Mouse (Mus musculus) spleen, postnatal 36 days (tissue): Measurements from ENCODE around the gene Pcsk4.

Experiments used
- DNase-seq, 2 experiments: peaks; one replicate each; pipeline ENCODE4 v3.0.0; 2022; ENCODE audit warnings: low spot score in 2 of 2, mixed read lengths in 1 of 2

Pcsk4 gene

DNA sequence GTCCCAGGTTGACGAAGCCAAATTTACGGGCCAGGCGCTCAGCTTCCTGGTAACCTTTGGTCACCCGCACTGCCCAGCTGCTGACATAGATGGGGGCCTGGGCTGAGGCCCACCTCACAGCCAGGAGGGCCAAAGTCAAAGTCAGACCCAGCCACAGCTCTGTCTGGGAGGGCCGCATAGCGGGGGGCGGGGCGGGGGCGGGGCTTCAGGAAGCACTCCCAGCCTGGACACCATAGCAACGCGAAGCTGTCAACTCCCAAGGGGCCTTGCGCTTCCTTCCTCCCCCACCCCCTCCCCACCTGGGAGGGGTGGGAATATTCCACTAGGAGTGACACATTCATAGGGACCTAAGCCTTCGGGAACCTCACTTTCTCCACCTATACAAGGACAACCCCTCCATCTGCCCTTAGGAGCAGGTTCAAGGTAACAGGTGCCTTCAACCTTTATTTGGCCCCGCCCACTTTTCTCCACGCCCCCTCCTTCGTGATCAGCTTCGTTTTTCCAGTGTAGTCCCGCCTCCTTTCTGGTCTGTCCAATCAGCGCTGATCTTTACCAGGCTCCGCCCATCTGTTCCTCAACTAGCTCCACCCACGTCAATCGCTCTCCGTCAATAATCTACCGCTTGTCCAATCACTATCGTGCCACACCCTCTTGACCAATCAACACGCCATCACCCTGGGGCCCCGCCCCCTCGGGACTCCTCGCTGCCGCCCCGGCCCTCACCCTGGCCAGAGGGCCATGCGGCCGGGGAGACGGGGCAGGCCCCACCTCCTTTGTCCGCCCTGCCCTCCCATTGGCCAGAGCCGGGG, at the start of gene Pcsk4, which contains the start of gene Reep6:
TSS of gene Pcsk4 (minus strand) at position 226 of the 809 bp plus-strand sequence.
TSS of gene Reep6 (plus strand) at position 681 of the 809 bp plus-strand sequence.
- peak; percentile 95 to 97 for DNase-seq

DNA sequence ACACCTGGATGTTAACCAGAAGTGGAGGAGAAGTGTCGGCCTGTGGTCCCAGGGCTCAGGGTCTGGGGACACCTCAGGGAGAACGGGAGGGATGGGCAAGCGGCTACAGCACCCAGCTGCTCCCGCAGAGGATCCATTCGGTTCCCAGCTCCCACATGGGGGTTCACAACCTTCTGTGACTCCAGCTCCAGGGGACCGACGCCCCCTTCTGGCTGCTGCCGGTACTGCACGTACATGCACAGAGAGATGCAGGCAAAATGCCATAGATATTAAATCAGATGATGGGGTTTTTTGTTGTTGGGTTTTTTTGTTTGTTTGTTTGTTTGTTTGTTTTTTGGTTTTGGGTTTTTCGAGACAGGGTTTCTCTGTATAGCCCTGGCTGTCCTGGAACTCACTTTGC, 48.4 kb upstream of the Pcsk4 start:
- DNase-seq: no peak

DNA sequence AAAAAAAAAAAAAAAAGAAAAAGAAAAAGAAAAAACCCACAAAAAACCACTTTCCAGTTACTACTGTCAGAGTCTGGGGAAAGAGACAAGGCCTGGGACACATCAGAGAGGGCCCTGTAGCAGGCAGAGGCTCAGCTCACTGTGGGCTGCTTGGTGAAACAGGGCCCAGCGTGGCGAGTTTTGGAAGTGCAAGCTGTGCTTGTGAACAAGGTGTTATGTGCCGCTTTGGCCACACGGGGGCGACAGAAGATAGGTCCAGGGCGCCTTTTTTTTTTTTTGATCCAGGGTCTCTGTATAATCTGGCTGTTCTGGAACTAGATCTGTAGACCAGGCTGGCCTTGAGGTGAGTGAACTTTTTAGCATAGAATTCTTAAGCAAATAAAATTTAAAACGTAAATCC, 46.9 kb upstream of the Pcsk4 start:
- peak; percentile 84 to 89 for DNase-seq

DNA sequence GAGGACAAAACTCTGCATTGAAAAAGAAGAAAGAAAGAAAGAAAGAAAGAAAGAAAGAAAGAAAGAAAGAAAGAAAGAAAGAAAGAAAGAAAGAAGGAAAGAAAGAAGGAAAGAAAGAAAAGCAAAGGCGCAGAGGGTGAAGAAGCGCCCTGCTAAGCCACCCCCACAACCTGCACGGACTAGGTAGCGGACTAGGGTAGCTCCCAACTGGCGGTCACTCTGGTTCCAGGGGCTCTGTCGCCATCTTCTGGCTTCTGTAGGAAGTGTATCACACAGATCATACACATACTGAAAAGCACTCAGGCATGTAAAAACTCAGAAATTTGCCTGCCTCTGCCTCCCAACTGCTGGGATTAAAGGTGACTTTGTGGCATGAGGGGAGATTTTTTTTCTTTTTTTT, 44.8 kb upstream of the Pcsk4 start:
- DNase-seq: peak; percentile 75 to 80

DNA sequence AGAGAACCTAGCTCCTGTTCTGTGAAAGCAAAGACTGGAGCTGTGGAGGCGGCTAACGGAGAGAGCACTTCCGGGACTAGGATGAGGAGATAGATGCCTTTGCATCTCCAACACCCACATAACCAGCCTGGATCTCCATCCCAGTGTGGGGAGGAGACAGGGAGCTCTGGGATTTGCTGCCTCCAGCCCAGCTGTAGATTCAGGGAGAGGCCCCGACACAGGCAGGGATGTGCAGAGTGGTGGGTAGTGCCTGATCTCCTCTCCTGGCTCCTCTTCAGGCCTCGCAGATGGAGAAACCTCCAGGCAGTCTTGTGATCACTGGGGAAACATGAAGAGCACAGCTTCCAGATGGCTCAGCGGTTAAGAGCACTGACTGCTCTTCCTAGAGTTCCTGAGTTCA, 43.4 kb upstream of the Pcsk4 start:
- DNase-seq: no peak

DNA sequence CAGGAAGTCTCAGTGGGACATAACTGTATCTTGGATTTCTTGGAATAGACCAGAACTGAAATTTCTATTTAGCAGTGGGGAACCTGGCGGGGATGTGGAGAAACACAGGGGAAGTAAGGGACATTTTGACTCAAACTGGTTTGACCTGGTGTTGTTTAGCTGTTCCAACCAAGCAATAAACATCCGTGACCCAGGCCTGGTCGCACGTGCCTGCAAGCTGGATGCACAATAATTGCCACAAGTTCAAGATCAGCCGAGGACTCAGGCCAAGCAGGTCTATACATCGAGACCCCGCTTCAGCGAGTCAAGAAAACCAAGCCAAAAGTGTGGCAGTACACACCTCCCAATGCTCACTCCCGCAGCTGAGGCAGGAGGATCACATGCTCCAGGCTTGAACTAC, 42.7 kb upstream of the Pcsk4 start:
- DNase-seq: no peak

DNA sequence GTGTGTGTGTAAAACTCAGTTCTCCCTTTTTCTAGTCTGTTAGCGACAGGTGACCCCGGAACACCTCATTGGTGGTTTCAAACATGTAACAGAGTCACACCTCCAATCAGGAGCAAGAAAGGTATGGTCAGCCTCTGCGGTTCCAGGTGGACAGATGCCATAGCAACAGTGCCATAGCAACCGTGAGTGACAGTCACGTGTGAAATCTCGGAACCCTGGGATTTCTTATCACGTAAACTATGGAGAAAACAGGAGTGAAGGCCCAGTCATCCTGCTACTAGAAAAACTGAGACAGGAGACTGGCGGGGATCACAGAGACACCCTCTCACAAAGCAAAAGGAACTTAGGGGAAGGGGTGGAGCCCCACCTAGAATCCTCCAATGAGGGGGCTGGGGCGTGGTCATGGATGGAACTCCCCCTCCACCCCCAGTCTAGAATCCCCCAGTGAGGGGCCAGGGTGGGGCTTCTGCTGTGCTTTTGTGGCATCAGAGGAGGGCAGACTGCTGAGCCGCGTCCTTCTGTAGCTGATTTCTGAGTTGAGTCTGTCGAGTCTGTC, 42.2 kb upstream of the Pcsk4 start:
- DNase-seq: peak; percentile 76 to 86

DNA sequence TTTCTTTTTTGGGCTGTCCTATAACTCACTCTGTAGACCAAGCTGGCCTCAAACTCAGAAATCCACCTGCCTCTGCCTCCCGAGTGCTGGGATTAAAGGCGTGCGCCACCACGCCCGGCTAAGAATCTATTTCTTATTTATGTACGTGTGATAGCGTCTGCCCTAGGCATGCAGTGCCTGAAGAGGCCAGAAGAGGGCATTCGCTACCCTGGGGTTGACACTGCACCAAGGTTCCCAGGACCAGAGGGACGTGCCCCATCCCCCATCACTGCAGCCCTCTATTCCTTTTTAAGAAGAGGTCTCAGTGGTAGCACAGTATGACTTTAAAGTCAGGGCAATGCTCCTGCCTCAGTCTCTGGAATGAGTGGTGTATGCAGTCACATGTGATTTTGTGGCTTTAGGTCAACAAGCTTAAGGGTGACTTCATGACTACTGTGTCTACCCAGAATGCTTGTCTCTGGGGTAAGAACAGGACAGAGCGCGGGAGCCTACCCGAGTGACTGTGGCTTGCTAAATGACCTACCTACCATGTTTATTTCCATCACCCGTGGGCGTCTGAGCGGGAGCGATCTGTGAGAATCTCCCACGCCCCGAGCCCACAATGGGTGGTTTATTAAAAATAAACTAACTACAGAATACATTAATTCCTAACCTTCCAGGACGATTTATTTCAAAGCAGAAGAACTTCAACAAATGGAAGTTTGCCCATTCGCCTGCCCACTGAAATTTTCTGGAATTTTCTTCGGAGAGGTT, 40.9 kb upstream of the Pcsk4 start:
- peak in 1 of 2 experiments; percentile 31 for DNase-seq

DNA sequence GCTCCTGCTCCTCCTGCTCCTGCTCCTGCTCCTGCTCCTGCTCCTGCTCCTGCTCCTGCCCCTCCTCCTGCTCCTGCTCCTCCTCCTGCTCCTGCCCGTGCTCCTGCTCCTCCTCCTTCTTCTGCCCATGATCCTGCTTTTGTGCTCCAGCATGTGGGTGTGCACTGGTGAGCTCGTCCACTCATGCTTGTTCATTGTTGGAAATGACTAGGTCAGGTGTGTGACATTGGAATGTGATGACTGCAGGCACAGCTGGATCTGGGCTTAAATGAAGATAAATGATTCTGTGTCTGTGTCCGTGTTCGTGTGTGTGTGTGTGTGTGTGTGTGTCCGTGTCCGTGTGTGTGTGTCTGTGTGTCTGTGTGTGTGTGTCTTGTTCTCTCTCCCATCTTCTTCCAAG, 39.1 kb upstream of the Pcsk4 start:
- DNase-seq: no peak

DNA sequence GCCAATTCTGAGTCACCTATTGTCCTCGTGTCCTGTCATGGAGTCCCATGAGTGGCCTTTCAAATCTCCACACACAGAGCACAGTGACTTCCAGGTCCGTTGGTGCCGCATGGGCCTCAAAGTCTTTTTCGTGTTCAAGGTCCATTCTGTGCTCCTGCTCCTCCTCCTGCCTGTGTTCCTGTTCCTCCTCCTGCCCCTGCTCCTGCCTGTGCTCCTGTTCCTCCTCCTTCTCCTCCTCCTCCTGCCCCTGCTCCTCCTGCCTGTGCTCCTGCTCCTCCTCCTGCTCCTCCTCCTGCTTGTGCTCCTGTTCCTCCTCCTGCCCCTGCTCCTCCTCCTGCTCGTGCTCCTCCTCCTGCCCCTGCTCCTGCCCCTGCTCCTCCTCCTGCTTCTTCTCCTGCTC, 38.7 kb upstream of the Pcsk4 start:
- DNase-seq: no peak

DNA sequence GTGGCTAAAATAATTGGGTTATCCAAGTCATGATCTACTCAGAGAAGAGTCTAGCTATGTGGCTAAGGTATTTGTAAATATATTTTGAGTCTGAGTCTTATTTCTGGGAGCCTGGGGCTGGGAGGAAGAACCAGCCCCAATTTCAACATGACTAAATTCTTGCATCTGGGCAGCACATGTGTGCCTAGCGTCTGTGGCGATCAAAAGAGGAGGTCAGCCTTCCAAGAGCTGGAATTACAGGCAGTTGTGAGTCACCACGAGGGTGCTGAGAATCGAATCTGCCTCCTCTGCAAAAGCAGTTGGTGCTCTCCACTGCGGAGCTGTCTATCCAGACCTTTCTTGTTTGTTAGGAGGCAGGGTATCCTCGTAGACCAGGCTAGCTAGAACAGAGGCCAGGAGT, 36.4 kb upstream of the Pcsk4 start:
- no peak for DNase-seq

DNA sequence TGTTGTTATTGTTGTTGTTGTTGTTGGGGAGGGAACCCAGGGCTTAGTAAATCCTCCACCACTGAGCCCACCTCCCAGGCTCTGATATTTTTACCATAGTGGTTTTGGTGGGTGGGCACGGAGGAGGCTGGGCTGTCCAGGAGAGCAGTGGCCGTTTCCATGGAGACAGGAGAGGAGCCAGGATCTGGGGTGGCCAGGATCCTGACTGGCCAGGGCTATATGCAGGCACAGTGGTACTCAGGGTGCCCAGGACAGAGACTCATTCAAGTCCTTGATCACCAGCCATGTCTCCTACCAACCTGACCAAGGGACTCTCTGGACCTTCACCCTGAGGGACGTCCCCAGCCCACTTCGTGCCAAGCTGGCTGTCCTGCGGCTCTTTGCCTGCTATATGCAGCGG, 34.4 kb upstream of the Pcsk4 start:
- DNase-seq: no peak

DNA sequence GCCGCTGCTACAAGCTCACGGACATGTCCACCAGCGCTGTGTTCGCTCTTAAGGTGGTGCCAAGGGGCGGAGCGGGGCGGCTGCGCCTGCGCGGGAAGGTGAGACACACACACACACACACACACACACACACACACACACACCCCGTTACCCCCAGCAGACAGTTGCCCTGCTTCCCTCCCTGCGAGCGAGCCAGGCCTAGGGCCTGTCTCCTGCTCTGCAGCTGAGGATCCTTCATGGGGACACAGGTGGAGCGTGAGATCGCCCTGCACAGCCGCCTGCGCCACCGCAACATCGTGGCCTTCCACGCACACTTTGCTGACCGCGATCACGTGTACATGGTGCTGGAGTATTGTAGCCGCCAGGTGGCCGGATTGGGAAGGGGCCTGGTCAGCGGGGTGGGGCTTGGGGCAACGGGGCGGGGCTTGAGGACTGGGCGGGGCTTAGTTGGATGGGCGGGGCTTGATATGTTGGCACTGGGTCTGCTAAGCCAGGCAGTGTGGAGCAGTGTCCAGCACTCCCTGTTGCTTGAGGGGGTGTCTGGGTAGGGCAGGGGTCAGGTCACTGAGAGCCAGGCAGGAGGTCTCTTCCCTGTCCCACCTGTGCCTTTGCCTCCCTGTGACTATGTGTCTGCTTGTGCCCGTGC, 28.8 kb upstream of the Pcsk4 start:
- no peak for DNase-seq

DNA sequence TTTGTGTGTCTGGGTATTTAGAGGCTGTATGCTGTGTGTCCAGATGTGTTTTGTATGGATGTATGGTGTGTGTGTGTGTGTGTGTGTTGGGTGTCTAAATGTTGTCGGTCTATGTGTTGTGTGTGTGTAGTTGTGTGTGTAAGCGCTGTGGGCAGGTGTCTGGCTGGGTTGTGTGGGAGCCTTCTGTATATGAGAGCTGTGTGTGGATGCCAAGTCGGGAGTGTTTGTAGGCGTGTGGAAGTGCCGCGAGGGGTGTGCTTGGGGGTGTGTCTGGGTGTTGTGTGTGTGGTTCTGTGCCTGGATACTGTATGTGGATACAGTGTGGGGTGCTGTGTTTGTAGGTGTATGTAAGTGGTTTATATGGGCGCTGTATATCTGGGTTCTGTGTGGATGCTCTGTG, 28.0 kb upstream of the Pcsk4 start:
- DNase-seq: no peak

DNA sequence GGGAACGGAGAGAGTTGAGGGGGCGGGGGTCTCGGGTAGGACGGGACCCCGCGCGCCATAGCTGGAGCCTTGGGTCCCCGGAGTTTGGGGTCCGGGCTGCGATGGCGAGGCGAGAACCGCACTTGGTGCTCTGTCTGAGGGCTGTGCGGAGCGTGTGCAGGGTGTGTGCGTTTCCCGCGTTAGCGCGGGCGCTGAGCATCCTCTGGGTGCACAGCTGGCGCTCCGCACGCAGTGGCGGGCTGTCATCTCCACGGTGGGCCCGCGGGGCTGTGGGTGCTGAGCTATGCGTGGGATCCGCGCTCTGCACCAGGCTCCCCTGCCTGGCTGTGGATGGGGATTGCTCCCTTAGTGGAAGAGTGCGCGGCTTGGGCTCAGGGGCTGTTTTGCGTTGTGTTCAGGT, 27.4 kb upstream of the Pcsk4 start:
- DNase-seq: no peak

DNA sequence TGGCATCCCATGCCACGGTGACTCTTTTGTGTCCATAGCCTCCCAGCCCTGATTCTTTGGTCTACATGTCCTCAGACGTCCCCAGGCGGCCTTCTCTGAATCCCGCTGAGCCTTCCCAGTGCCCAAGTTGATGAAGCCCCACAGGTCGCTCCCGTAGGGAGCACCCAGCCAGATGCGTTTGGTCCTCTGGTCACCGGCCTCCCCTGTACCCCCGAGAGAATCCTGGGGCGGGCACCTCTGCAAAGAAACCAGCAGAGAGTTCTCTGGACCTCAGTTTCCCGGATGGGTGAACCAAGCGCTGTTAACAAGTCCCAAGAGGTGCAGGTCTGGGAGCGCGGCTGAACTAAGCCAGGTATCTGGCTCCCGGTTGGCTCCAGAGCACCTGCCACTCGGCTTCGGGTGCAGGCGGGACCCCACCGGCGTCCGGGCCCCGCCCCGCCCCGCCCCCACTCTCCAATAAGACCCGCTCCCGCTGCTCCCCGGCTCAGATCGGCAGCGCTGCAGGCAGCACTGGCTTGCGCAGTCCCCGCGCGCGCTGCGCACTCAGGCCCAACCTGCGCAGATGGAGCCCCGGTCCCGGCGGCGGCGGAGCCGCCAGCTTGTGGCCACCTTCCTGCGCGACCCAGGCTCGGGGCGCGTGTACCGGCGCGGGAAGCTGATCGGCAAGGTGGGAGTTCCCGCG, 26.8 kb upstream of the Pcsk4 start, which contains the start of gene Plk5:
TSS of gene Plk5 (plus strand) at position 459 of the 682 bp plus-strand sequence.
- DNase-seq: no peak

DNA sequence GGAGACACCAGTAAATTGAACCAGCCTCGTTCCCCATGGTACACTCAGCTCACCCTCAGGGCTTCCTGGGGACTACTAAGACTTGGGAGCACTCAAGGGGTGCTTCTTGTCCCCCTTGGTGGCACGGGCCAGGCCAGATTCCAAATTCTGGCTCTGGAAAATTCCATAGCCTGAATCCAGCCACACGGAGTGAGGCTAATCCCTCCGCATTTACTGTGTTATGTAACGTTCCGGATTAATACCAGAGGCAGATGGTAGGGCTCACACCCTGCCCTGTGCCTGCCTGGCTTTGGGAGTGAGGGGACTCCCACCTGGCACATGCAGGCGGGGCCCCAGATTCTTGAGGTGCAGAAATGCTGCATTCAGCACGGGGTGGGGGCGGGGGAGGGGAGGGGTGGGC, 26.1 kb upstream of the Pcsk4 start:
- DNase-seq: no peak

DNA sequence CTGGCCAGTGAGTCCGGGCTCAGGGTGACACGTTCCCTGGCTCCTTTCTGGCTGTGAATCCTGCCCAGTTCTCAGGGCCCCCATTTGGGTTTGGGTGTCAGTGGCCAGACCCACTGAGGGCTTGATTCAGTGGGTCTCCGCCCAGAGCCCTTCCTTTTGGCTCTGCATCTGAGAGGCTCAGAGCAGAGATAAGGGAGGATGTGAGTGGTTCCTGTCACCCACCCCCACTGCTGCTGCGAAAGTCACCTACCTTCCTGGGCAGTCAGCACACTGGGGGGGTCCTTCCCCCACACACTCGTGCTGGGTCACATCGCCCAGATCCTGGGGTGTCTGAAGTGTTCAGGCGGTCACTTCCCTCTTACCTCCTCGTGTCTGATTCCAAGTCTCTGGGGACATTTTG, 23.4 kb upstream of the Pcsk4 start:
- DNase-seq: no peak

DNA sequence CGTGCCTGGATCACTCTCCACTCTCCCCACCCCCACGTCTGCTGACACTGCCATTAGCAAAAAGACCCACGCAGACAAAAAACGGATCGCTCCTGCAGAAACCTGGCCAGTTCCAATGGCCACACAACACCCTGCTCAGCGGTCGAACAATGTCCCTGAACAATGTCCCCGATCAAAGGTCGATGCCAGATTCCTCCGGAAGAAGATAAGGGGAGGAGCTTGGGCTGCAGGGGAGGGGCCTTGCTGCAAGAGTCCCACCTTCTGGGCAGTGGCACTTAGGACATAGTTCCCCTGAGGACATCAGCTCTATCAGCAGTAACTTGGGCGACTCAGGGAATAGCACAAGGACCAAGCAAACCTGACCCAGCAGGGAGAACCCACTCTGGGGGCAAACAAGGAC, 22.6 kb upstream of the Pcsk4 start:
- no peak for DNase-seq

DNA sequence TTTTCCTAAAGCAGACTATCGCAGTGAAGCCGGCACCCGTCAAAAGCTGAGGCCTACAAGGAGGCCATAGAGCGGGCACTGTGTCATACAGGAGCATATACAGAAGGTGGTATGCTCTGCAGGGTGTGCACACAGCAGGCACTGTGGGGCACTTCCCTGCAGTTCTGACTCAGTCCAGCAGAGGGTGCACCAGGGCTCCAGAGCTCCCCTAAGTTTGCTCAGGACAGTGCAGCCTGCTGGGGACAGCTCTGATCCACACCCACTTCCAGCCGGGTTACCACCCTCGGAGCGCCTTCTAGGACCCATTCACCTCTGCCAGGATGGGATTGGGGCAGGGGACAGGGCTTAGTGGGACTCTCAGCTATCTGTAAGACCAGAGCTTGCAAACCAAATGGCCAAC, 21.0 kb upstream of the Pcsk4 start:
- peak; percentile 70 to 73 for DNase-seq

DNA sequence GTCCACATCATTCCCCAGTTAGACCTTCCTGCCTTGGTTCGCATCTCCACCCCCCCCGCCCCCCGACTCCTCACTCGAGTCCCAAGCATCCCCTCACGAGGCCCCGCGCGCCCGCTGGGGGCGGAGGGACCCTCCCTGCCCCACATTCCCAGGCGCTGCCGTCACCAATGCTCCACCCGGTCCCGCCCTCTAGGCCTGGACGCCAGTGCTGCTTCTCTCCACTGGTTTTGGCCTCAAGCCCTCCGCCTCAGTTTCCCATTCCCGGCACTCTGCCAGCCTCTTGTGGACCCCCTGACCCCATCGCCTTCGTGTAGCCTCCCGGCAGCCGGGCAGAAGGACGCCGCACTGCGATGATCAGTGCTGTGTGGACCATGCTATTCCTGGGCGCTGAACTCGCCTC, 19.7 kb upstream of the Pcsk4 start:
- no peak for DNase-seq
